27 mouse cellular contexts compared by ENCODE assay signal in the genomic region with DNA sequence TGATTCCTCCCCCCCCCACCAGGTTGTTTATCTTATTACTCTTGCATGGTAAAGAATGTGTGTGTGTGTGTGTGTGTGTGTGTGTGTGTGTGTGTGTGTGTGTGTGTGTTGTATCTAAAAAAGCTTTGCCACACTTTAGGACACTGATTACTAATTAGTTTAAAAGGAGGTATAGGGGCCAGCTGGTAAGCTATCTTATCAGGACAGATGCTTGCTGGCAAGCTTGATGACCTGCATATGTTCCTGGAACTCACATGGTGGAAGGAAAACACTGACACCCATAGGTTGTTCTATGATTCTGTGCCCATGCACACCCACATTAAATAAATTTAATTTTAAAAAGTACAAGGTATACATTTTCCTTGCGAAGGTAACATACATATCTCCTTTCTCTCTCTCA. TPM values are rescaled to one million over a fixed set of nuclear protein-coding genes. Genes with fewer than 3 reads are reported as not detected.
DNase-seq lines count a peak whose midpoint lies in the region; ATAC-seq and TF ChIP-seq lines count a peak whose summit lies in the region.
"Had no signal": no experiment of that assay in that cellular context is flagged by ENCODE, and none has a peak within 500 bp of the region (broad histone marks: within the 10 kb centered on the region; RNA-seq: fewer than 3 reads in every experiment).

No protein-coding gene starts in this region.

- TF ChIP-seq CTCF in stomach, postnatal 0 days (IDR thresholded peaks at IDR 0.05; ENCODE audit: low read depth): no peak
- peak; percentile 12; the same call in 1 of the 2 replicates for TF ChIP-seq CTCF in liver, postnatal 0 days (IDR thresholded peaks at IDR 0.05; ENCODE audit: low read depth)

- peak; percentile 42; the same call in 1 of the 2 replicates for ATAC-seq in stomach, embryonic 15.5 days (ENCODE audit: insufficient read depth, low FRiP score, low read depth)
- ATAC-seq in stomach, postnatal 0 days (ENCODE audit: low FRiP score, low TSS enrichment): no peak
- ATAC-seq in liver, embryonic 13.5 days (ENCODE audit: low read depth): peak; percentile 88
- ATAC-seq in liver, postnatal 0 days: peak; percentile 81
- ATAC-seq in granulocyte monocyte progenitor cell, adult 5-6 weeks (replicated peaks; ENCODE audit: poor library complexity, severe bottlenecking): no peak
- no peak for ATAC-seq in megakaryocyte, adult 5-6 weeks (ENCODE audit: poor library complexity, severe bottlenecking)
- ATAC-seq: activated CD4-positive, CD25-positive, alpha-beta regulatory T cell, adult 4 months; CD4-positive, CD25-positive, alpha-beta regulatory T cell, adult 4 months; forebrain, embryonic 14.5 days; Patski had no signal

- TF ChIP-seq EP300 in stomach, postnatal 0 days (optimal IDR thresholded peaks at IDR 0.05): no peak
- TF ChIP-seq EP300 in liver, postnatal 0 days (IDR thresholded peaks at IDR 0.05; ENCODE audit: low read depth): peak; percentile 91

- H3K4me3 ChIP-seq in stomach, embryonic 15.5 days (replicated peaks): no peak overlapping the region
- H3K4me3 ChIP-seq in stomach, postnatal 0 days (ENCODE audit: low read depth, low read length): no peak overlapping the region
- no peak overlapping the region for H3K4me3 ChIP-seq in liver, embryonic 13.5 days (replicated peaks)
- H3K4me3 ChIP-seq in liver, postnatal 0 days (ENCODE audit: low read depth, low read length): no peak overlapping the region
- H3K4me3 ChIP-seq: embryonic facial prominence, embryonic 15.5 days; erythroblast, embryonic 14.5 days; forebrain, embryonic 10.5 days; gastrocnemius, adult 2 months; heart, embryonic 10.5 days; heart, embryonic 15.5 days; hindbrain, embryonic 10.5 days had no signal

- H3K27me3 ChIP-seq in stomach, embryonic 15.5 days (replicated peaks): no peaks in the 10 kb centered on the region
- H3K27me3 ChIP-seq in stomach, postnatal 0 days (ENCODE audit: control insufficient read depth, insufficient read depth, low read length): no peaks in the 10 kb centered on the region
- H3K27me3 ChIP-seq in liver, embryonic 13.5 days: no peaks in the 10 kb centered on the region
- no peaks in the 10 kb centered on the region for H3K27me3 ChIP-seq in liver, postnatal 0 days (ENCODE audit: insufficient read depth, low read length)
- H3K27me3 ChIP-seq: embryonic facial prominence, embryonic 15.5 days; heart, embryonic 15.5 days; Patski had no signal

- 85% methylated on average over 1 of the region's 1 CpGs for WGBS in stomach, embryonic 15.5 days
- 82% methylated on average over 1 of the region's 1 CpGs for WGBS in stomach, postnatal 0 days
- 64% methylated on average over 1 of the region's 1 CpGs for WGBS in liver, embryonic 13.5 days (ENCODE audit: insufficient replicate concordance)
- 67% methylated on average over 1 of the region's 1 CpGs for WGBS in liver, postnatal 0 days (ENCODE audit: insufficient replicate concordance)

- DNase-seq in stomach, postnatal 0 days (ENCODE audit: low spot score): no peak
- peak; percentile 53 for DNase-seq in liver, embryonic 13.5 days
- peak; percentile 13 for DNase-seq in liver, postnatal 0 days
- no peak for DNase-seq in layer of hippocampus, adult 9-11 months
- DNase-seq: adrenal gland, postnatal 14 days; B cell, adult 2 months; cerebellum, adult 2 months; cerebellum, postnatal 14 days; embryo, embryonic 11 days; gastrocnemius, adult 2 months; gastrocnemius, postnatal 25 days; heart, adult 11 months; heart, postnatal 14 days had no signal

- no peaks in the 10 kb centered on the region for H3K36me3 ChIP-seq in stomach, embryonic 15.5 days
- H3K36me3 ChIP-seq in stomach, postnatal 0 days (ENCODE audit: control insufficient read depth, insufficient read depth, low read length): no peaks in the 10 kb centered on the region
- H3K36me3 ChIP-seq in liver, embryonic 13.5 days: no peaks in the 10 kb centered on the region
- 0 out of 2 replicates have a peak, but pooled peaks cover 2% of the 10 kb centered on the region for H3K36me3 ChIP-seq in liver, postnatal 0 days (replicated peaks; ENCODE audit: insufficient read depth, low read length)
- H3K36me3 ChIP-seq: embryonic facial prominence, embryonic 15.5 days; forebrain, embryonic 10.5 days; heart, embryonic 15.5 days had no signal

- H3K27ac ChIP-seq in stomach, embryonic 15.5 days: no peak overlapping the region
- H3K27ac ChIP-seq in stomach, postnatal 0 days (replicated peaks): no peak overlapping the region
- H3K27ac ChIP-seq in liver, embryonic 13.5 days: peak overlapping the region; percentile 81
- H3K27ac ChIP-seq in liver, postnatal 0 days (ENCODE audit: low read depth): no peak overlapping the region
- H3K27ac ChIP-seq: embryonic facial prominence, embryonic 15.5 days; forebrain, embryonic 10.5 days; gastrocnemius, adult 2 months; heart, embryonic 10.5 days; heart, embryonic 15.5 days; hindbrain, embryonic 10.5 days; hindbrain, embryonic 14.5 days had no signal

- no peak overlapping the region for H3K4me2 ChIP-seq in stomach, embryonic 15.5 days
- no peak overlapping the region for H3K4me2 ChIP-seq in stomach, postnatal 0 days (replicated peaks; ENCODE audit: low read depth)
- H3K4me2 ChIP-seq in liver, embryonic 13.5 days: peak overlapping the region; percentile 47
- H3K4me2 ChIP-seq in liver, postnatal 0 days (ENCODE audit: low read depth, low read length): peak overlapping the region; percentile 9; the same call in 1 of the 2 replicates
- H3K4me2 ChIP-seq: embryonic facial prominence, embryonic 15.5 days; heart, embryonic 15.5 days; hindbrain, embryonic 14.5 days had no signal

- no peak overlapping the region for H3K9ac ChIP-seq in stomach, embryonic 15.5 days
- no peak overlapping the region for H3K9ac ChIP-seq in stomach, postnatal 0 days (ENCODE audit: low read length)
- H3K9ac ChIP-seq in liver, embryonic 13.5 days: peak overlapping the region; percentile 52
- H3K9ac ChIP-seq in liver, postnatal 0 days (replicated peaks): no peak overlapping the region
- H3K9ac ChIP-seq: embryonic facial prominence, embryonic 15.5 days; heart, embryonic 15.5 days; hindbrain, embryonic 14.5 days had no signal

- H3K9me3 ChIP-seq in stomach, embryonic 15.5 days: no peaks in the 10 kb centered on the region
- H3K9me3 ChIP-seq in stomach, postnatal 0 days (ENCODE audit: control insufficient read depth, low read length): no peaks in the 10 kb centered on the region
- H3K9me3 ChIP-seq in liver, embryonic 13.5 days (replicated peaks): no peaks in the 10 kb centered on the region
- no peaks in the 10 kb centered on the region for H3K9me3 ChIP-seq in liver, postnatal 0 days (ENCODE audit: low read length)
- H3K9me3 ChIP-seq: embryonic facial prominence, embryonic 15.5 days; forebrain, embryonic 10.5 days; heart, embryonic 10.5 days; heart, embryonic 15.5 days; hindbrain, embryonic 10.5 days had no signal

- no peaks in the 10 kb centered on the region for H3K4me1 ChIP-seq in stomach, embryonic 15.5 days
- H3K4me1 ChIP-seq in stomach, postnatal 0 days (replicated peaks; ENCODE audit: control insufficient read depth, insufficient read depth): no peaks in the 10 kb centered on the region; the same call in 1 of the 2 replicates
- peaks cover 43% of the 10 kb centered on the region for H3K4me1 ChIP-seq in liver, embryonic 13.5 days (replicated peaks)
- peaks cover 25% of the 10 kb centered on the region for H3K4me1 ChIP-seq in liver, postnatal 0 days (ENCODE audit: insufficient read depth)

RNA-seq across cellular contexts. Expression of gene Cops2, which starts 5.6 kb away (rescaled TPM):
- polyA plus RNA-seq in stomach, embryonic 15.5 days (2015; fragmentation: Nextera tagmentation; extraction: Ambion mirVana): 66.1 and 69.4 TPM in 2 replicates
- polyA plus RNA-seq in stomach, postnatal 0 days (2015; fragmentation: Nextera tagmentation; extraction: Ambion mirVana): 36.2 and 36.8 TPM in 2 replicates
- polyA plus RNA-seq in liver, embryonic 13.5 days (2015; fragmentation: Nextera tagmentation; extraction: Ambion mirVana): 52.7 and 68.4 TPM in 2 replicates
- 20.4 and 21.5 TPM in 2 replicates for polyA plus RNA-seq in liver, postnatal 0 days (2015; fragmentation: Nextera tagmentation; extraction: Ambion mirVana)
- 61.2 and 83.0 TPM in 2 replicates for total RNA-seq in granulocyte monocyte progenitor cell, adult 5-6 weeks (2014; fragmentation: Nextera tagmentation)
- 160 and 284 TPM in 2 replicates for total RNA-seq in granulocyte monocyte progenitor cell, adult 5-6 weeks (2017)
- 83.8 and 92.2 TPM in 2 replicates for total RNA-seq in megakaryocyte, adult 5-6 weeks (2015)
- 111 and 148 TPM in 2 replicates for total RNA-seq in megakaryocyte, adult 5-6 weeks (2017)

RNA-seq across cellular contexts. Expression of gene Galk2, which starts 5.6 kb away (rescaled TPM):
- polyA plus RNA-seq in stomach, embryonic 15.5 days (2015; fragmentation: Nextera tagmentation; extraction: Ambion mirVana): 42.1 and 49.5 TPM in 2 replicates
- polyA plus RNA-seq in stomach, postnatal 0 days (2015; fragmentation: Nextera tagmentation; extraction: Ambion mirVana): 30.8 and 33.5 TPM in 2 replicates
- 11.2 and 12.6 TPM in 2 replicates for polyA plus RNA-seq in liver, embryonic 13.5 days (2015; fragmentation: Nextera tagmentation; extraction: Ambion mirVana)
- polyA plus RNA-seq in liver, postnatal 0 days (2015; fragmentation: Nextera tagmentation; extraction: Ambion mirVana): 9.6 and 10.1 TPM in 2 replicates
- total RNA-seq in granulocyte monocyte progenitor cell, adult 5-6 weeks (2014; fragmentation: Nextera tagmentation): 34.5 and 44.9 TPM in 2 replicates
- total RNA-seq in granulocyte monocyte progenitor cell, adult 5-6 weeks (2017): 58.9 and 80.9 TPM in 2 replicates
- 21.2 and 24.6 TPM in 2 replicates for total RNA-seq in megakaryocyte, adult 5-6 weeks (2015)
- total RNA-seq in megakaryocyte, adult 5-6 weeks (2017): 39.7 and 74.5 TPM in 2 replicates

Comparison
In these comparisons a context has a peak if more than half of its experiments do, and no peak if none do; other contexts are left out.
1. ATAC-seq: peak in stomach, embryonic 15.5 days (single experiment), liver, embryonic 13.5 days (single experiment) and liver, postnatal 0 days (single experiment); none in stomach, postnatal 0 days (single experiment), granulocyte monocyte progenitor cell, adult 5-6 weeks (single experiment) and megakaryocyte, adult 5-6 weeks (single experiment).
2. H3K4me2 ChIP-seq: peak in liver, embryonic 13.5 days (single experiment) and liver, postnatal 0 days (single experiment); none in stomach, embryonic 15.5 days (single experiment) and stomach, postnatal 0 days (single experiment).
3. DNase-seq: peak in liver, embryonic 13.5 days (single experiment) and liver, postnatal 0 days (single experiment); none in stomach, postnatal 0 days (single experiment) and layer of hippocampus, adult 9-11 months (single experiment).